Mouse (Mus musculus) thymus, postnatal 14 days (tissue): ENCODE measurements around the gene Mylpf.
"Not testable (repeated sequence)": the region's sequence is repeated elsewhere in the genome, so short reads cannot be mapped to it uniquely, and the experiment has no call there.

Experiments
- DNase-seq: peaks from one replicate; pipeline ENCODE4 v3.0.0; 2021

Mylpf gene

DNA sequence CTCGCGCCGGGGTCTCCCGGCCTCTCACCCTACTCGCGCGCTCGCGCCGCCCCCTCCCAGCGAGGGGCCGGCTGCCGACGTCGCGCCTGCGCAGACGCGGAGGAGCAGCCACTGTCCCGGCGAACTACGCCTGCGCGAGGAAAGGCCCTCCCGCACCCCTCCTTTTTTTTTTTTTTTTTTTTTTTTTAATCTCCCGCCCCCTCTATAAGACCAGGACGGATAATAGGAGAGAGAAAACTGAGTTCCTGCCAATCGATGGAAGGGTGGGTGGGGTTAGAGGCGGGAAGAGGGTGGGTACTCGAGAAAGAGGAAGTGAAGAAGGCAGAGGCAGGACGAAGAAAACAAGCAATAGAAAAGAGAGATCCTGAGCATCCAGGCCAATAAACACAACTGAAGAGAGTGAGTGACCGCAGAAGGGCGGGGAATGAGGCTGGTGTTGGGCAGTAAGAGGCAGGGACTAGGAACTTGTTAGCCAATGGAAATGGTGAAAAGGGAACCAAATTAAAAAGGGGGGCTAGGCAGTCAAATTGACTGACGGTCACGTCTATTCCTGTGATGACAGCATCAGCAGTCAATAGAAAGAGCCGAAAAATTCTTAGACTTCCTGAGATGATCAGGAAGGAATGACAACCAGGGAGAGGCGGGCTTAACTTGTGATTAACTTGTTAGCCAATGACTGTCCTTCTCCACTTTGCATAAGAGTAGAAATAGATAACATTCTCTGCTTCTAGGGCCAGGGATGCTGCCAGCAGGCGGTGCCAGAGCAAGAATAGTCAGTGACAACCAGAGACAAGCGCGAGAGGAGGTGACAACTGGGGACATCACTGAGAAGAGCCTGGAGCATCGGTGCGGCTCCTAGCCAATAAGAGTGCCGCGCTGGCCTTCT is at the start of gene Mylpf:
TSS of gene Mylpf (plus strand) at position 338 of the 886 bp plus-strand sequence.
- DNase-seq = peak; percentile 97

DNA sequence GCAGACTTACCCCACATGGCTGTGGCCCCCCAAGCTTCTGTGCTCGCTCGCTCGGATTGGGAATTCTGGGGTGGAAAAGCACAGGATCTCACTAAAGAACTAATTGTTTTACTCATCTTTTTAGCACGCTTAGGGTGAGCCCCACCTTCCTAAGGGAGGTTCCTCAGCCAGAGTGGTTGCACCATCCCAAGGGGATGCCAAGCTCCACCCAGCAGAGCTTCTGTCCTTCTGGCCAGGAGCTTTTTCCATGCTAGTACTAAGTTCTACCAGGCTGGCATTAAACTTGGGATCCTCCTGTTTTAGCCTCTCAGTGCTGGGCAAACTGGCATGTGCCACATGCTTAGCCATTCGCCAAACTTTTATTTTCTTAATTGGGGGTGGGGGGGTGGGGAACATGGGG is 46.1 kb upstream of the Mylpf start:
- no peak for DNase-seq

DNA sequence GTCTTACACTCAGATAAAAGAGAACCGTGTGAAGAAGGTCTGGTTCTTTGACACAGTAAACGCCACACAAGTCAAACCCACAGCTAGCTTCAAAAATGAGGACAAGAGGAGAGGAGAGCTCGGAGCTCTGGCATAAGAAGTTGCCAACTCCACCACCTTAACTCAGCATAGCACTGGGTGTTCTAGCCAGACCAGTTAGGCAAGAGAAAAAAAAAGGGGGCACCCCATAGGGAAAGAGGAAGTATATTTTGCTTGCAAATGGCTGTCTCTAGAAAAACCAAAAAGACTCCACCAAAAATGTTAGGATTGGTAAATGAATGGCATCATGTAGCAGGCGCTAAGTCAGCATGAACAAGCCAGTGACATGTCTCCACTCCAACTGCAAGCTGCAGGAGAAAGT is 44.7 kb upstream of the Mylpf start:
- DNase-seq = no peak

DNA sequence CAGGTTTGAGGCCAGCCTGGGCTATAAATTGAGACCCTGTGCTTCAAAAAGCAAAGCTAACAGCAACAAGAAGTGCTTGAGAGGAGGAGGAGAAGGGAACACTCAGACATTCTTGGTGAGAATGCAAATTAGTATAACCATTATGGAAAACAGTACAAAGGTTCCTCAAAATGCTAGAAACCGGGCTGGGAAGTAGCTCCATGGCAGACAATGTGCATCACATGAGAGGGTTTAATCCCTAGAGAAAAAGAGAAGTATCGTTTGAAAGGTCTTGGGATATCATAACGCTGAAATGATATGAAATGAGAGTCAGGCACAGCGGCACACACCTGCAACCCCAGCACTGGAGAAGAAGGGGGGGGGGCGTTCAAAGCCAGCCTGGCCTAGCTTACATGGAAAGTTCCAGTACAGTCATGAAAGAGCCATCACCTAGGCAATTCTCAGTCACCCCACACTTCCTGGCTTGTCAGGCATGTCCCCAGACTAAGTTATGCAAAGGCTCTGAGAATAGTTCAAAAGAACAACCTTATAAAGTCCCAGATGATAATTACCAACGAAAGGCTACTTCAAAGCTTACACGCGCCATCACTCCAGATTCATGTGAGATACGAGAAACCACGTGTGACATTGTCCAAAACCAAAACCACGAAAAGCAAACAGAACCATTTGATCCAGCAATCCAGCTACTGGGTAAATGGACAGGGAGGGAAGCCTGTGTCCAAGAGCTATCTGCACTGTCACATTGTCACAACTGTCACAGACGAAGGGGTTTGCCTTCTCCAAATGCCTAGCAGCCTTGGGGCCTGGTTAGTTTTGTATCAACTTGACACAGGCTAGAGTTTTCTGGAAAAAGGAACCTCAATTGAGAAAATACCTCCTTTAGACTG is 42.8 kb upstream of the Mylpf start:
- peak; percentile 24 for DNase-seq

DNA sequence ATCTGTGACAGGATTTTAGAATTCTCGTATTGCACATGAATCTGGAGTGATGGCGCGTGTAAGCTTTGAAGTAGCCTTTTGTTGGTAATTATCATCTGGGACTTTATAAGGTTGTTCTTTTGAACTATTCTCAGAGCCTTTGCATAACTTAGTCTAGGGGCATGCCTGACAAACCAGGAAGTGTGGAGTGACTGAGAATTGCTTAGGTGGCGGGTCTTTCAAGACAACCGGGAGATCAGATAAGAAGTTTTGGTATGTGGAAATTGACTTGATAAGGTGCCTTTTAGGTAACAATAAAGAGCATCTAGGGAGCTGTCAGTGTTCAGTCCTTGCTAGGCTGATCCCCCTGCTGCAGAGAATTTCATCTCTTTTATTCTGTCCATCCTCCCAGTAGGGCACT is 42.2 kb upstream of the Mylpf start:
- peak; percentile 18 for DNase-seq

DNA sequence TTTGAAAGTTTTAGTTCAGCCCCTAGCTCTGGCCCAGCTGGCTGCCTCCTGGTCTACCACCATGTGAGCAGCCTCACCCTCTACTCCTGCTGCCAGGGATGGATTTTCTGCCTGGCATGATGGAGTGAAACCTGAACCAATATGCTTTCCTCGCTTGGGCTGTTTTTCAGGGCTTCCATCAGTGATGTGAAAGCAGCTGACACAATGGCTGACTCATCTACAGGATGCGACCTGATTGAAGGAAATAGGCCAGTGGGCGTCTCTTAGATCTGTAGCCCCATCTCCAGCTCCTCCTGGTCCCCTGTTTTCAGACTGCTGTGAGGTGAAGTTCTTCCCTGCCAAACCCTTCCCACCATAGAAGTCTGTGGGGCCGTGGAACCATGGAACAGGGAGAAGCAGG is 31.8 kb upstream of the Mylpf start:
- DNase-seq = no peak

DNA sequence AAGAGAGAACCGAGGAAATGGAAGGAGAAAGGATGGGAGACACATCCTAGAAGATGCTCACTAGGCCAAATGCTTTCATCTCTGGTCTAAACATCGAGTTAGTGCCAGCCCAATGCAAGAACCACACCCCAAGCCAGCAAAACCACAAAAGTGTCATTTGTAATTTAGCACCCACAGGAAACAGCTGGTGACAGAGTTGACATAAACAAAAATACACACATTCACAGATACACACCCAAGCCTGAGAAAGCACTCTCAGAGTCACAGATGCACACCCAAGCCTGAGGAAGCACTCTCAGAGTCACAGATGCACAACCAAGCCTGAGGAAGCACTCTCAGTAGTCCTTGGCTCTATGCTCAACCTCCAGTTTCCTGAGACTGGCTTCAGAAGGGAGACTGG is 27.9 kb upstream of the Mylpf start:
- no peak for DNase-seq

DNA sequence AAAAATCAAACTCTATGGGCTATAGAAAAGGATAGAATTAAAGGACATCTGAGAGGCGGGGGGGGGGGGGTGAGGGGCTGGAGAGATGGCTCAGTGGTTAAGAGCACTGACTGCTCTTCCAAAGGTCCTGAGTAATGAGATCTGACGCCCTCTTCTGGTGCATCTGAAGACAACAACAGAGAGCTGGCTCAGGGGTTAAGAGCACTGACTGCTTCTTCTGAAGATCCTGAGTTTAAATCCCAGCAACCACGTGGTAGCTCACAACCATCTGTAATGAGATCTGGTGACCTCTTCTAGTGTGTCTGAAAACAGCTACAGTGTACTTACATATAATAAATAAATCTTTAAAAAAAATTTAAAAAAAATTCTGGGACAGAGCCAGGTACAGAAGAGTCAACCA is 27.0 kb upstream of the Mylpf start:
- DNase-seq = not testable (repeated sequence)

DNA sequence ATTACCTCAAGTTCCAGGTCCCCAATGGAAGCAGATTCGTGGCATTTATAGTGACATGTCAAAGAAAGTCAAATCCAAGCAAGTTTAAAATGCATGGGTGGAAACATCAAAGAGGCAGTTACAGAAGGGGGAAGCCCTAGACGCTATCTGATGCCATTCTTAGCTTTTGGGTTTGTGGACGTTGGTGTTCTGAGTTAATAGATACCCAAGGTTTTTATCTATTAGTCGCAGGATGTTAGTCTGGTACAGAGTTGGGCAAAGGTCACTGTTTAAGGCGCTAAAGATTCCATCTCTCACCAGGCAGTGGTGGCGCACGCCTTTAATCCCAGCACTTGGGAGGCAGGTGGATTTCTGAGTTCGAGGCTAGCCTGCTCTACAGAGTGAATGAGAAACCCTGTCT is 25.3 kb upstream of the Mylpf start:
- DNase-seq = no peak

DNA sequence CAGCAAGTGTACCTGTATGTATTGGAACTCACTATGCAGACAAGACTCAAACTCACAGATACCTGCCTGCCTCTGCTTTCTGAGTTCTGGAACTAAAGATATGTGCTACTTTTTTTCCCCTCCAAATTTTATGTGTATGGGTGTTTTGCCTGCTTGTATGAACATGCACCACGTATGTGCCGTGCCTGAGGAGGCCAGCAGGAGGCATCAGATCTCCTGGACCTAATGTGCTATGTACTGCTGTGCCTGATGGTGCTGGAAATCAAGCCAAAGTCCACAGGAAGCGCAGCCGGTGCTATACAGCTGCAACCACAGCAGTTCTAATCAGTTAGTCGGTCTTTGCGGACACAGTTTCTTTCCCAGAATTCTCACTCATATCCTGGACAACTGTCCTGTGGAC is 24.9 kb upstream of the Mylpf start:
- DNase-seq = peak; percentile 45

DNA sequence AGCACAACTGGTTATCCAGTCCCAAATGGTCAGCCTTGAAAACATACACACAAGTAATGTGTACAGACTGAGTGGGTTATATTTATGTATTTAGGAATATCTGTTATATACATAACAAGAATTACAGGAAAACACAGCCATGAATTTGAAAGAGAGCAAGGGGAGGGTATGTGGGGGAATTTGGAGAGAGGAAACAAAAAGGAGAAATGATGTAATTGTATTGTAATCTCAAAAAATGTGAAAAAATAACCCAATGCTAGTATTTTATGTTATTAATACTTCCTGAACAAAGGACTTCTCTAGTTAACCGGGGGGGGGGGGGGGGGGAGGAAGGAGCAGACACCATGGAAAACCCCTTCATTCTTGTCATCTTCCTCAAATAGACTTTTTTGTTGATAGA is 24.0 kb upstream of the Mylpf start:
- no peak for DNase-seq

DNA sequence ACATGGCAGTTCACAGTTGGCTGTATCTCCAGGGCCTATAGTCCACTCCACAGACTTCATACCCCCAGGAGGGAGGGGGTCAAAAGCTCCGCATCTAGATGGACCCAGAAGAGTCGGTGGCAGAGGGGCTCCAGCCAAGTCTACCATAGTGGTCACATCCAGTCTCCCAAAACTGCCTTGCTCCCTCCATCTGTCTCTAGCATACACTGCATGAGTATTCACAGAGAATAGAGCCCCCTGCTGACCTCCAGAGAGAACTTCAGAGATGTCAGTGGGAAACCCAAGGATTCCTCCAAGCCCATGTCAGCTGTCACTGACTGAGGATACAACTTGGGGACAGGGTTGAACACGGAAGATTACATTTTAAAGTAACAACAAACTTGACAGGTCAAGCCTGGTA is 23.1 kb upstream of the Mylpf start:
- peak; percentile 48 for DNase-seq

DNA sequence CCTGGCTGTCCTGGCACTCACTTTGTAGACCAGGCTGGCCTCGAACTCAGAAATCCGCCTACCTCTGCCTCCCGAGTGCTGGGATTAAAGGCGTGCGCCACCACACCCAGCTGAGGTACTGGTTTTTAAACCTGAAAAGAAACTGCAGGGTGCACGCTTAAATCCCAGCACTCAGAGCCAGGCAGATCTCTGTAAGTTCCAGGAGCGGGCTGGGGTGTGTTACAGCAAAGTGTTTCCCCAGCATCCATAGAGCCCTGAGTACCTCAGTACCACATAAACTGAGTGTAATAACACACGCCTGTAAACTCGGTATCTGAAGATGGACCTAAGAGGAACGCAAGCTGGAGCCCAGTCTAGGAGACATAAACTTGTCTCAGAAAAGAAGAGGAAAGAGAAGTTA is 21.3 kb upstream of the Mylpf start:
- no peak for DNase-seq

DNA sequence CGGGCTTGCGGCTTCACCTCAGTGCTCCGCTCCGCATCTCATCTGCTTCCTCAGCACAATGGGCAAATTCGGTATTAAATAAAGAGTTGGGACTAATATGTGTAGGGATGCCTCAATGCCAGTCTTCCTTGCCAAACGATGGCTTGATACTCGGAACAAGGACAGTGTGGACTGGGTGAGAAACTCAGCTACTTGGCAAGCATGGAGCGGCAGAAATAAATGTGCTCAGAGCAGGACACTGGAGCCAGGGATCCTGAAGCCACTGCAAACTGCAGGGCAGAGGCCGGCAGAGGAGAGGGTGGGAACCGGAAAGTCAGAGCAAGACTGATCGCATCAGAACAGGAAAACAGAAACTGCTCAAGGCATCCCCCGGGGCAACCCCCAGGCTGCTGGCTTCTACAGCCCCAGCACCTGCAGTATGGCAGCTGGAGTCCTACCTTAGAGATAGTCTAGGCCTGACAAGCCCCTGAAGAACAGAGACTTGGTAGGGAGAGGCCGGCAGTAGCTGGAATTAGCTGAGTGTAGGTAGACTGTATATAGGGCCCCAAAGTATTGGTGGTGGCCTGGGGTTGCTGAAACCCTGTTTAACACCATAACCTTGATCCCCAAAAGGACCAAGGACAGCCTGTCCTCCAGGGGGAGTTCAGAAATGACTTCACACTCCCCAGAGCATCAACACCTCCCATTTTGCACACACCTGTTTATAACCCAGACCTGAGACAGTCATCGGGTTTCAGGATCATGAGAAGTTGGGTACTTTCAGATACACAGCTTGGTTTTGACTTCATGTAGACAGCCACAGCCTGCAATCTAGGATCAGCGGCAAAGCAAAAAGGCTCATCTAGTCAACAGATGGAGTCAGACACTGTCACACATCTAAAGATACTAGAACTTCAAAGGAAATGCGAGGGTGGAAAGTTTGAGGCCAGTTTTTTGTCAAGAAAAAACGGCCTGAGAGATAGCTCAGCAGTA is 20.1 kb upstream of the Mylpf start:
- DNase-seq = peak; percentile 68

DNA sequence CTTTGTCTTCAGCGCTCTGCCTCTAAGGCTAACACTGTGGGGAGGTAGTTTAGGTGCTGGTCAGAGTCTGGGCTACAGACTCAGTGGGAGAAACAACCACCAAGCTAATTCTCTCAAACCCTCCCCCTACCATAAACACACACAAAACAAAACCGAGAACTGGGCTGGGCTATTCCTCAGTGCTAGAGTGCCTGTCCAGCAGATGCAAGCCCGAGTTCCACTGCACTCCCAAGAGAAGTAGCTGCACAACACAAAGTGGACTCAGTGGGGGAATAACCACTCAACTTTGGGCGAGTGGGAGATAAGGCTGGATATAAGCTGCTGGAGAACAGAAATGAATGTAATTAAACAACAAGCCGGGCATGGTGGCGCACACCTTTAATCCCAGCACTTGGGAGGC is 18.0 kb upstream of the Mylpf start:
- no peak for DNase-seq

DNA sequence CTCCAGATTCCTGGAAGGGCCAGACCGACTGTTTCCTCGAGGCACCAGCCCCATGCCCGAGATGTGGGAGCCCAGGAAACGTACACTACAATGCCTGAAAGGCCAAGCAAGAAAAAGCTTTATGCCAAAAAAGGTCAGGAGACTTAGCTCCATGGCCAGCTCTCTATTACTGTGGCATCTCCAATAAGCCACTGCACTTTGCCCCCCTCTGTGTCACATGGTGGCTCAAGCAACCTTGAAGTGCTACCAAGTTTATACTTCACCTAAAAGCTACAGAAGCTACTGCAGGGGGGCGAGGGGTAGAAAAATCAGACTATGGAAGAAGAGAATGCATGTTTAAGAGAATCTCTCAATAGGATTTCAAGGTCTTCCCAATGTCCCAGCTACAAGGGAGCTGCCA is 15.7 kb upstream of the Mylpf start:
- DNase-seq = no peak

DNA sequence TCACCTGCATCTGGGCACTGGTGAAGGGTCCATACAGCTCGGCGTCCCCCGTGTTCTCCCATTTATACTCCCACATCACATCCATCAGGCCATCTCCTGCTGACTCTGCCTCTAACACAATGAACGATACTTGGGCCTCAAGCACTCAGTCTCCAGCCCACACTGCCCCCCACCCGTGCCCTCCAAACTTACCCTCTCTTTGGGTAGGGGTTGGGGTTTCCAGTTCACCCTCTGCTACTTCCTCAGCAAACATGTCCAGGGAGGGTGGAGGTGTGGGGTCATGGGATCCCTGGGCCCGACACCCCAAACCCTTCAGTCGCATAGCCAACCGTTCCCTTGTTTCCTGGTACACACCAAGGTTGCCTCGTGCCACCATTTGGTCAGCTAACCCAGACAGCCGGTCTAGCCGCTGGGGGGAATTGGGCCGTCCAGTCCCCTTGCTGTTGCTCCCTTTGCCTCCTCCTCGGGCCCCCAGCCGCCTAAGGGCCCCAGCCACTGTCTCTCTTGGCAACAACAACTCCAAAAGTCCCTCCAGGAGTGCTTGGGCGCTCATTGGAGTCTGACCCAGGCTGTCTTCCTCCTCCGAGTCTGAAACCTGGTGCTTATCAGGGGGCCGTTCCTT is 14.6 kb upstream of the Mylpf start:
- no peak for DNase-seq

DNA sequence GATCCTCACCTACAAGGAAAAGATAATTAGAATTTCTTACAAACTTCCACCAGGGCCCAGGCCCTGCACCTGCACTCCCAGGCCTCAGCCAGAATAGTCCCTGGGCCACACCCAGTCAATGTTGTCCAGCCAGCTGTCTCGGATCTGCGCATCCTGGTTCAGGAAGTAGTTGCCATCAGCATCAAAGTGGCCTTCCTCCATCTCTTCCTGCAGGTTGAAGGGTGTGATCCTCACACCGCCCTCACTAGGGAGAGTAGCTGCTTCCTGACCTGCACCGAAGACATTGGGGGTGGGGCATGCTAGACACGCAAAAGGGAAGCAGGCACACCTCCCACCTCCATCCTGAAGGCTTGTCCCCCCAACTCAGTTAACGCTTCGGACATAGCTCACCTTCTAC is 14.1 kb upstream of the Mylpf start:
- no peak for DNase-seq

DNA sequence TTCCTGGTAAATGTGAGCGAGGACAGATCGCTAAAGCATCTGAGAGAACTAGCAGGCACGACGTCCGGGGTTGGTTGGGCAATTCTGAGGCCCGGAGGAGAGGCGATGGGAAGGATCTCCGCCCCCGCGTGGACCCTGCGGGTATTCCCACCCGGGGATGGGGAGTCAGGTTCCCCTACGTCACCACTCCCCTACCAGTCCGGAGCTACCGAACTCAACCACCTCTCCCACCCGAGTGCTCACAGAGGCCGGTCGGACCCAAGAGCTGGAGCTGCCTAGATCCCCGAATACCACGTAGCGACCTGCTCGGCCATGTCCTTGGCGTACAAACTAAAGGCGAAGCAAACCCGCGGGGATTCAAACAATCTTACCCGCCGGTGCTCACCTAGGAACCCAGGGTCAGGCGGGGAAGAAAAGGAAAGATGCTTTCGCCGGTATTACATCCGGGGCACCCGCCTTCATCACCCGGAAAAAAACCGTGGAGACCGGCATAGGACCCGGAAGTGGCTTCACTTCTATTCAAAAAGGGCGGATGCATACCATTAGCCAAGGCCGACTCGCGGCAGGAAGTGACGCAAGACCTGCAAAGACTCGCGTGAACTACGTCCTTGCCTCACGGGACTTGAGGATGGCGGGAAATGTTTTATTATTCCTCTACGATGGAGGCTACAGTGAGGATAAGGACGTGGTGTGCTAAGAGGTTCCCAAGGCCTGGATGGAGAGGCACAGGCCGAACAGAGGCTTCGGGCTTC is 13.0 kb upstream of the Mylpf start, which contains the start of gene Cd2bp2:
TSS of gene Cd2bp2 (minus strand) at position 507 of the 752 bp plus-strand sequence.
- DNase-seq = peak; percentile 95

DNA sequence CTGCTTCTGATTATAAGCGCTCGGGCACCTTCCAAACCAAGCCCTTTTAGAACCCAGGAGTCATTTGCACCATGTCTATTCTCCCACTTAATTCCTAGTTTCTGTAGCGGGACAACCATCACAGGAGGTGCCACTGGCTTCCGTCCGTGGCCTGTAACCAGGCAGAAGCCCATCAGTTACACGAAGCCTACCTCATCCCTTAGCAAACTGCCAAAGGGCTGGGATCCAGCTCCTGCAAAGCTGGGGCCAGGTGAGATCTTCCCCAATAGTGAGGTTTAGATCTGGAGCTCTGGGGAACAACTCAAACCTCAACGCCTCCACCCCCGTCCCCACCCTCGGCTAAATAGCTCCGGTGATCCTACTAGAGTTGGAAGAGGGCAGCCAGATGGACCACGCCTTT is 12.2 kb upstream of the Mylpf start:
- no peak for DNase-seq

DNA sequence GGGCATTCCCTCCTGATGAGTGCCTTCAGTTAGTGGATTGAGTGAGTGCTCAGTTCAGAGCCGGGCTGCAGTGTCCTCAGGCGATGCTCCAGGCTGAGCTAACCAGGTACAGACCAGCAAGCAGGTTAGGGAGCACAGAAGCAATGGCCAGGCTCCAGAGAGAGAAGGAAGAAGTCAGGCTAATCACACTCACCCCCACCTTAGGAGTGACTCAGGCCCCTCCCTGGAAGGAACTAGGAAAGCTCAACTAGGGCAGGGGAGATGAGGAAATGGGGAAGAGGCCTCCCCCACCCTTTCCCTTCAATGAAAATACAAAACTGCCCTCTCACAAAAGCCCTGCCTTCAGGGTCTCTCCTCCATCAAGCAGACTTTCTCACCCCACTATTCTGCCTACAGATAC is 2.1 kb upstream of the Mylpf start:
- no peak for DNase-seq
